Mouse (Mus musculus): Measurements from ENCODE around the gene Trmt13. TPM values are rescaled to one million over a fixed set of nuclear protein-coding genes. Genes with fewer than 3 reads are reported as not detected.
"Not testable (repeated sequence)": the region's sequence is repeated elsewhere in the genome, so short reads cannot be mapped to it uniquely, and the experiment has no call there.

The Trmt13 gene
- 37.1 and 39.4 TPM in 2 replicates for polyA plus RNA-seq (2016; fragmentation: Nextera tagmentation; extraction: Ambion mirVana)

- Histone ChIP-seq H3K4me3 (no peak within 1 kb of the TSS), H3K36me3 (peaks cover 54% of the 10 kb centered on the region), H3K4me2 (replicated peaks) (no peak within 1 kb of the TSS), H3K27me3 (no peaks in the 10 kb centered on the region), H3K9me3 (no peaks in the 10 kb centered on the region), H3K4me1 (no peaks in the 10 kb centered on the region), H3K27ac (no peak within 1 kb of the TSS), H3K9ac (no peak within 1 kb of the TSS)
- 88% methylated on average over 10 of the region's 10 CpGs for WGBS
- no peak for ATAC-seq (ENCODE audit: insufficient number of reproducible peaks, insufficient read depth, low FRiP score, low TSS enrichment)
Measured at GRCm38 (mm10) chr3:116614295-116614892, at the start of gene Trmt13. Gene Trmt13 (minus strand): TSS chr3:116614587.

GRCm38 (mm10) chr3:116662463-116662863 is 48.1 kb upstream of the Trmt13 start, which contains the start of gene Mfsd14a:
Gene Mfsd14a (minus strand): TSS chr3:116662677.
- H3K9me3 ChIP-seq: no peaks in the 10 kb centered on the region
- under 1% methylated on average over 39 of the region's 39 CpGs for WGBS
- H3K4me2 ChIP-seq (replicated peaks): peak within 1 kb of the TSS; percentile 72
- peak within 1 kb of the TSS; percentile 89 for H3K9ac ChIP-seq
- H3K4me3 ChIP-seq: peak within 1 kb of the TSS; percentile 63
- peak within 1 kb of the TSS; percentile 87 for H3K27ac ChIP-seq
- H3K4me1 ChIP-seq: peaks cover 20% of the 10 kb centered on the region
- H3K27me3 ChIP-seq: no peaks in the 10 kb centered on the region
- no peaks in the 10 kb centered on the region for H3K36me3 ChIP-seq
- peak; percentile 98 for ATAC-seq (ENCODE audit: insufficient number of reproducible peaks, insufficient read depth, low FRiP score, low TSS enrichment)

GRCm38 (mm10) chr3:116661870-116662414 is 47.6 kb upstream of the Trmt13 start:
- Histone ChIP-seq H3K4me3 (peak overlapping the region; percentile 63), H3K27me3 (no peaks in the 10 kb centered on the region), H3K36me3 (no peaks in the 10 kb centered on the region), H3K4me2 (replicated peaks) (peak overlapping the region; percentile 72), H3K4me1 (peaks cover 20% of the 10 kb centered on the region), H3K27ac (peak overlapping the region; percentile 87), H3K9me3 (no peaks in the 10 kb centered on the region), H3K9ac (peak overlapping the region; percentile 89)
- under 1% methylated on average over 64 of the region's 68 CpGs for WGBS
- peak; percentile 88 for ATAC-seq (ENCODE audit: insufficient number of reproducible peaks, insufficient read depth, low FRiP score, low TSS enrichment)

- Histone ChIP-seq H3K4me2 (replicated peaks) (peak overlapping the region; percentile 72), H3K4me3 (peak overlapping the region; percentile 63), H3K4me1 (peaks cover 20% of the 10 kb centered on the region), H3K27me3 (no peaks in the 10 kb centered on the region), H3K27ac (peak overlapping the region; percentile 87), H3K9ac (peak overlapping the region; percentile 89), H3K36me3 (no peaks in the 10 kb centered on the region), H3K9me3 (no peaks in the 10 kb centered on the region)
- WGBS: 4% methylated on average over 16 of the region's 16 CpGs
- no peak for ATAC-seq (ENCODE audit: insufficient number of reproducible peaks, insufficient read depth, low FRiP score, low TSS enrichment)
Measured at GRCm38 (mm10) chr3:116661288-116661869, 47.0 kb upstream of the Trmt13 start.

GRCm38 (mm10) chr3:116659856-116660430 is 45.6 kb upstream of the Trmt13 start:
- 80% methylated on average over 13 of the region's 13 CpGs for WGBS
- Histone ChIP-seq H3K4me1 (peaks cover 20% of the 10 kb centered on the region), H3K4me2 (replicated peaks) (no peak overlapping the region), H3K9me3 (no peaks in the 10 kb centered on the region), H3K27me3 (no peaks in the 10 kb centered on the region), H3K4me3 (no peak overlapping the region), H3K27ac (no peak overlapping the region), H3K9ac (no peak overlapping the region), H3K36me3 (no peaks in the 10 kb centered on the region)
- no peak for ATAC-seq (ENCODE audit: insufficient number of reproducible peaks, insufficient read depth, low FRiP score, low TSS enrichment)

- Histone ChIP-seq H3K36me3 (no peaks in the 10 kb centered on the region), H3K27ac (no peak overlapping the region), H3K4me3 (no peak overlapping the region), H3K9me3 (no peaks in the 10 kb centered on the region), H3K4me2 (replicated peaks) (peak overlapping the region; percentile 15; the same call in 1 of the 2 replicates), H3K9ac (no peak overlapping the region), H3K4me1 (peaks cover 20% of the 10 kb centered on the region), H3K27me3 (no peaks in the 10 kb centered on the region)
- WGBS: 52% methylated on average over 15 of the region's 15 CpGs
- no peak for ATAC-seq (ENCODE audit: insufficient number of reproducible peaks, insufficient read depth, low FRiP score, low TSS enrichment)
Measured at GRCm38 (mm10) chr3:116658928-116659565, 44.7 kb upstream of the Trmt13 start.

- no peaks in the 10 kb centered on the region for H3K36me3 ChIP-seq
- no peaks in the 10 kb centered on the region for H3K9me3 ChIP-seq
Measured at GRCm38 (mm10) chr3:116656184-116656965, 42.0 kb upstream of the Trmt13 start.

GRCm38 (mm10) chr3:116654051-116654450 is 39.7 kb upstream of the Trmt13 start:
- WGBS: 94% methylated on average over 11 of the region's 11 CpGs
- not testable (repeated sequence) for ATAC-seq (ENCODE audit: insufficient number of reproducible peaks, insufficient read depth, low FRiP score, low TSS enrichment); H3K9ac ChIP-seq; H3K4me2 ChIP-seq (replicated peaks); H3K4me3 ChIP-seq; H3K27me3 ChIP-seq; H3K36me3 ChIP-seq; H3K27ac ChIP-seq; H3K9me3 ChIP-seq; H3K4me1 ChIP-seq

More at GRCm38 (mm10) chr3:116656184-116656965, 42.0 kb upstream of the Trmt13 start:
- peaks cover 20% of the 10 kb centered on the region for H3K4me1 ChIP-seq
- no peak overlapping the region for H3K4me3 ChIP-seq
- WGBS: 80% methylated on average over 7 of the region's 7 CpGs
- H3K4me2 ChIP-seq (replicated peaks): no peak overlapping the region
- H3K27me3 ChIP-seq: no peaks in the 10 kb centered on the region
- no peak overlapping the region for H3K9ac ChIP-seq
- no peak for ATAC-seq (ENCODE audit: insufficient number of reproducible peaks, insufficient read depth, low FRiP score, low TSS enrichment)
- H3K27ac ChIP-seq: no peak overlapping the region

DNA sequence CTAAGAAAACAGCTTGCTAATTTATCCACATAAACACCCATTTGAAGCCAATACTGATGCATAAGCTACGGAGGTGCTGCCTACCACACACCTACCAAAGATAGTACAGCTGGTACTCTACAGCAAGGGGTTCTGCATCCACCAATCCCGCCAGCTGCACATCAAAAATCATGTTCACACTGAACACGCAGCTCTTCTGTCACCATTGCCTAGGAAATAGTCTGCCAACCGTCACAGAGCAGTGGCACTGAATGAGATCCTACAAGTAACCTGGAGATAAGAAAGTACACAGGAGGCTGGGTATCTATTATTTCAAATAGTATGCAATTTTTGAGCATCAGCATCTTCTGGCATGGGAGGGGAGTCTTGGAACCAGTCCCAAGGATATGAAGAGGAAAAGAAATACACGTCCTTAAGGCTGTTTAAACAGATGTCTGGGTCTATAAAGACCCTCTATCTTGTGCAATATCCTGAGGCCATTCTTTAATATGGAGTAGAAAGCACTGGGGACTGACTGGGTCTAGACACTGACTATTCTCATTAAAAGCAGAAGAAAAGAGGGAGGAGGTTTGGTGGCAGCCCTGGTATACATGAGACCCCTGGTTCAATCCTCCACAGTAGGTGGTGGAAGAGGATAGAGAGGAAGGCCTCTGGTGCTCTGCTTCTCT is 39.0 kb upstream of the Trmt13 start:
- Histone ChIP-seq H3K4me3 (no peak overlapping the region), H3K27ac (no peak overlapping the region), H3K4me2 (replicated peaks) (no peak overlapping the region), H3K9ac (no peak overlapping the region), H3K36me3 (0 out of 2 replicates have a peak, but pooled peaks cover 14% of the 10 kb centered on the region), H3K27me3 (no peaks in the 10 kb centered on the region), H3K4me1 (no peaks in the 10 kb centered on the region), H3K9me3 (no peaks in the 10 kb centered on the region)
- no peak for ATAC-seq (ENCODE audit: insufficient number of reproducible peaks, insufficient read depth, low FRiP score, low TSS enrichment)
- WGBS: 79% methylated on average over 5 of the region's 5 CpGs

DNA sequence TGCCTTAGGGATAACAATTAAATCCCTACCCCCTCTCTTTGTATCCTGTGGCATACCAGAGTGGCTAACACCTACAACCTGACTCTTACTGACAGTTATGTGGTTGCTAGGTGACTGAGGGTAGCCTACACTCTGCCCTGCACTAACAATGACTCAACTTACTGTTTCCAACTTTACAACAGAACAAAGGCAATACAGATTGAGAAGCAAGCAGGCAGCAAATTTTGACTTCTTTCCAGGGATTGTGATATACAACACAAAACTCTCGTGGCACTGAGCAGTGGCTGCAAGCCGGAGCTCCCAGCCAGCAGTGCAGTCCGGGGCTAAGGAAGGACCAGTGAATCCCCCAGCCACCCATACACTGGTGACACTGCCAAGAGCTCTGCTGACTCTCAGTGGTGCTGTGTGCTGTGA is 37.7 kb upstream of the Trmt13 start:
- no peak overlapping the region for H3K4me2 ChIP-seq (replicated peaks)
- H3K4me1 ChIP-seq: no peaks in the 10 kb centered on the region
- H3K27ac ChIP-seq: no peak overlapping the region
- ATAC-seq (ENCODE audit: insufficient number of reproducible peaks, insufficient read depth, low FRiP score, low TSS enrichment): no peak
- H3K9ac ChIP-seq: no peak overlapping the region
- H3K36me3 ChIP-seq: peaks cover 19% of the 10 kb centered on the region; the same call in 1 of the 2 replicates
- 79% methylated on average over 3 of the region's 3 CpGs for WGBS
- H3K9me3 ChIP-seq: no peaks in the 10 kb centered on the region
- H3K4me3 ChIP-seq: no peak overlapping the region
- H3K27me3 ChIP-seq: no peaks in the 10 kb centered on the region

All from embryonic facial prominence, embryonic 12.5 days (tissue).